Mouse (Mus musculus) heart, postnatal 0 days (tissue): Measurements from ENCODE around the gene Arhgap27.

Experiments
- CTCF ChIP-seq: IDR thresholded peaks from 2 replicates; pipeline ENCODE4 v1.5.1; 2016; ENCODE audit warnings: antibody characterized with exemption, control low read depth, low read depth
- EP300 ChIP-seq: IDR thresholded peaks from 2 replicates; pipeline ENCODE4 v1.6.1; 2016; ENCODE audit warnings: antibody characterized with exemption, low read depth

DNA sequence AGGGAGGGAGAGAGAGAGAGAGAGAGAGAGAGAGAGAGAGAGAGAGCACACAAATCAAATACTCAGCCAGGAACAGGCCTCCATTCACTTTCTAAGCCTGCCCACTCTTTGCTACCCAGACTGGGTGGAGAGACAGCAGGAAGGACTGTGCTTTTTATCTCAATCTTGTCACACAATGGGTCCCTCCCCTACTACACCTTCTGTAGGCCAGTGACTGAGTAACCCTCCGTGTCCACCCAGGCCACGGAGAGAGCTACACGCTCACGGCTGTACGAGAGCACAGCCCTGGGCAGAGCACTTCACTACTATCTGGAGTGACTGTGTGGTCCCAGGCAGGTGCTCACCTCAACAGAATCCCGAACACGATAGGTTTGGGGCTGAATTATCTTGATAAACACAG lies 17.3 kb downstream of the Arhgap27 start:
- TF ChIP-seq CTCF (no peak), EP300 (no peak)
